Mouse (Mus musculus): ENCODE results near the gene Gsdma3. TPM values are rescaled to one million over a fixed set of nuclear protein-coding genes. Genes with fewer than 3 reads are reported as not detected.
"Not testable (repeated sequence)": the region's sequence is repeated elsewhere in the genome, so short reads cannot be mapped to it uniquely, and the experiment has no call there.

Gene Gsdma3
- polyA plus RNA-seq, 1 experiment from 2014 or later: not detected

DNA sequence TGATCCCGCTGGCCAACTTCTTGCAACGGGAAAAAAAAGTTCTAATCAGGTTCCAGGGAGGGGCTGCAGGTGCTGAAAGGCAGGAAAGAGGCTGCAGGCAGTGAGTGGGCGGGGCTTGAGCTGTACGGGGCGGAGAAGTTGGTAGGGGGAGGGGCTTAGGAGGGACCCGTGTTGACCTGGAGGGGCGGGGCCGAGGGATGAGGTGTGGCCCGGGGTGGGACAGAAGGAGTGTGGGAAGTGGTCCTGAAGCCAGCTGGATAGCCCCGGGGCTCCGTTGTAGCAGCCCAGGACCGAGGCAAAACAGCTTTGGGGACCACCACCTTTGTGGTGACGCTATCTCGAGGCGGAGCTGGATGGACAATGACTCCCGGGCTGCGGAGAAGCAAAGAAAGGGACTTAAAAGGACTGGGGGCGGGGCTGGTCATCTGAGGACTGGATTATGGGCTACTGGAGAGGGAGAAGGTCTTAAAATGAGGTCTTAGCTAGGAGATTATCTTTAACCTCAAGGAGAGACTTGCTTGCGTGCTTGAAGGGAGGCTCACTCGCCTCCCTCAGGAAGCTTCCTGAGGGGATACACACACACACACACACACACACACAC lies 24.0 kb upstream of the Gsdma3 start:
- WGBS: 3% methylated on average over 20 of the region's 20 CpGs
- H3K9me3 ChIP-seq (ENCODE audit: control insufficient read depth, low read length): no peaks in the 10 kb centered on the region
- no peak overlapping the region for H3K27ac ChIP-seq (ENCODE audit: low read depth, low read length)
- peak; percentile 66 for DNase-seq (ENCODE audit: low spot score)
- no peaks in the 10 kb centered on the region for H3K4me1 ChIP-seq (replicated peaks; ENCODE audit: control insufficient read depth, insufficient read depth, low read length)
- no peaks in the 10 kb centered on the region for H3K36me3 ChIP-seq (ENCODE audit: control insufficient read depth, insufficient read depth, low read length)
- H3K4me2 ChIP-seq (replicated peaks; ENCODE audit: low read depth, low read length): peak overlapping the region; percentile 45
- H3K4me3 ChIP-seq (ENCODE audit: low read depth, low read length): peak overlapping the region; percentile 17; the same call in 1 of the 2 replicates
- H3K9ac ChIP-seq (ENCODE audit: low read depth, low read length): peak overlapping the region; percentile 20
- 0 out of 2 replicates have a peak, but pooled peaks cover 5% of the 10 kb centered on the region for H3K27me3 ChIP-seq (ENCODE audit: control insufficient read depth, insufficient read depth, low read length)
- ATAC-seq (ENCODE audit: low FRiP score): 0 out of 2 replicates have a peak, but pooled peaks have one; percentile 22

GRCm38 (mm10) chr11:98603953-98604352 lies 22.2 kb upstream of the Gsdma3 start:
- no peak overlapping the region for H3K9ac ChIP-seq (ENCODE audit: low read depth, low read length)
- DNase-seq (ENCODE audit: low spot score) (no peak), ATAC-seq (ENCODE audit: low FRiP score) (no peak)
- no peaks in the 10 kb centered on the region for H3K36me3 ChIP-seq (ENCODE audit: control insufficient read depth, insufficient read depth, low read length)
- no peaks in the 10 kb centered on the region for H3K4me1 ChIP-seq (replicated peaks; ENCODE audit: control insufficient read depth, insufficient read depth, low read length)
- no peak overlapping the region for H3K4me2 ChIP-seq (replicated peaks; ENCODE audit: low read depth, low read length)
- no peaks in the 10 kb centered on the region for H3K9me3 ChIP-seq (ENCODE audit: control insufficient read depth, low read length)
- WGBS: 89% methylated on average over 2 of the region's 2 CpGs
- 0 out of 2 replicates have a peak, but pooled peaks cover 4% of the 10 kb centered on the region for H3K27me3 ChIP-seq (ENCODE audit: control insufficient read depth, insufficient read depth, low read length)
- H3K27ac ChIP-seq (ENCODE audit: low read depth, low read length): no peak overlapping the region
- no peak overlapping the region for H3K4me3 ChIP-seq (ENCODE audit: low read depth, low read length)

DNA sequence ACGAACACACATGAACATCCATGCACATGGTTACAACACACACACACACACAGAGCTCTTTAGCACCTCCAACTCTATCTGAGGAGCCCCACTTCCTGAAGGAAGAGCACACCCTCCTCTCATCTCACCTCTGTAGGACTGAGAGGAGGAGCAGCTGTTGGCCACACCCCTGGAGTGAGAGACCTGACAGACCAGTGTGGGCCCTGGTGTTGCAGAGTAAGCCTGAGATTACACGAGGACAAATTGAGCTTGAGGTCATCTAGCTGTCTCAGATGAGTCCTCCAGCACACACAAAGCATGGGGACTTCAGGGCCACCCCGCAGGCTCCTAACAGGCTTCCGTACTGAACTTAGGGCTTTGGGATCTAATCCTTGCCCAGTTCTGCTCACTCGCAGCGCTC lies 21.2 kb upstream of the Gsdma3 start:
- H3K4me1 ChIP-seq (replicated peaks; ENCODE audit: control insufficient read depth, insufficient read depth, low read length); DNase-seq (ENCODE audit: low spot score); H3K36me3 ChIP-seq (ENCODE audit: control insufficient read depth, insufficient read depth, low read length); H3K4me3 ChIP-seq (ENCODE audit: low read depth, low read length); H3K27ac ChIP-seq (ENCODE audit: low read depth, low read length); H3K9ac ChIP-seq (ENCODE audit: low read depth, low read length); H3K27me3 ChIP-seq (ENCODE audit: control insufficient read depth, insufficient read depth, low read length); H3K4me2 ChIP-seq (replicated peaks; ENCODE audit: low read depth, low read length); H3K9me3 ChIP-seq (ENCODE audit: control insufficient read depth, low read length); ATAC-seq (ENCODE audit: low FRiP score): not testable (repeated sequence)
- WGBS: 68% methylated on average over 6 of the region's 6 CpGs

- Histone ChIP-seq H3K27me3 (ENCODE audit: control insufficient read depth, insufficient read depth, low read length) (peaks cover 2% of the 10 kb centered on the region; the same call in 1 of the 2 replicates), H3K9me3 (ENCODE audit: control insufficient read depth, low read length) (no peaks in the 10 kb centered on the region), H3K4me2 (replicated peaks; ENCODE audit: low read depth, low read length) (no peak overlapping the region), H3K27ac (ENCODE audit: low read depth, low read length) (no peak overlapping the region), H3K9ac (ENCODE audit: low read depth, low read length) (no peak overlapping the region), H3K4me3 (ENCODE audit: low read depth, low read length) (no peak overlapping the region), H3K36me3 (ENCODE audit: control insufficient read depth, insufficient read depth, low read length) (no peaks in the 10 kb centered on the region), H3K4me1 (replicated peaks; ENCODE audit: control insufficient read depth, insufficient read depth, low read length) (no peaks in the 10 kb centered on the region)
- DNase-seq (ENCODE audit: low spot score) (peak; percentile 71), ATAC-seq (ENCODE audit: low FRiP score) (no peak)
- WGBS: 11% methylated on average over 3 of the region's 3 CpGs
Measured at GRCm38 (mm10) chr11:98606763-98607162, 19.4 kb upstream of the Gsdma3 start.

- DNase-seq (ENCODE audit: low spot score) (no peak), ATAC-seq (ENCODE audit: low FRiP score) (no peak)
- Histone ChIP-seq H3K27me3 (ENCODE audit: control insufficient read depth, insufficient read depth, low read length) (no peaks in the 10 kb centered on the region), H3K9ac (ENCODE audit: low read depth, low read length) (no peak overlapping the region), H3K9me3 (ENCODE audit: control insufficient read depth, low read length) (no peaks in the 10 kb centered on the region), H3K4me1 (replicated peaks; ENCODE audit: control insufficient read depth, insufficient read depth, low read length) (no peaks in the 10 kb centered on the region), H3K36me3 (ENCODE audit: control insufficient read depth, insufficient read depth, low read length) (no peaks in the 10 kb centered on the region), H3K4me3 (ENCODE audit: low read depth, low read length) (no peak overlapping the region), H3K27ac (ENCODE audit: low read depth, low read length) (no peak overlapping the region), H3K4me2 (replicated peaks; ENCODE audit: low read depth, low read length) (no peak overlapping the region)
- WGBS: 91% methylated on average over 13 of the region's 13 CpGs
Measured at GRCm38 (mm10) chr11:98620791-98621190, 5.4 kb upstream of the Gsdma3 start.

DNA sequence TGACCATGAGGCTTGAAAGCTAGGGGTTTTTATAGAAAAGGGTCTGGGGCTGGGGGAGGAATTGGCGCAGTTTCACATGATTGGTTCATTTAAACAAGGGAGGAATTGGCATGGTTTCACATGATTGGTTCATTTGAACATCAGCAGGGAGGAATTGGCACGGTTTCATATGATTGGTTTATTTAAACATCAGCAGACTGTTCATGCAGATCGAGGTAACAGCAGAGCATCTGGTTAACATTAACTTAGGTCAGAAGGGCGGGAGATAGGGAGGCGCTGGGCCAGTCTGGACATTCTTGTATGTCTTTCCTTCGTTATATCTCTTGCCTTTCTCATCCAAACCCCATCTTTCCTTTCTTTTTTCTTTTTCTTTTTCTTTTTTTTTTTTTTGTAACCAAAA lies 2.2 kb upstream of the Gsdma3 start:
- 84% methylated on average over 6 of the region's 6 CpGs for WGBS
- DNase-seq (ENCODE audit: low spot score): not testable (repeated sequence)

GRCm38 (mm10) chr11:98624381-98624780 lies 1.8 kb upstream of the Gsdma3 start:
- H3K36me3 ChIP-seq (ENCODE audit: control insufficient read depth, insufficient read depth, low read length); H3K4me3 ChIP-seq (ENCODE audit: low read depth, low read length); H3K4me1 ChIP-seq (replicated peaks; ENCODE audit: control insufficient read depth, insufficient read depth, low read length); H3K27me3 ChIP-seq (ENCODE audit: control insufficient read depth, insufficient read depth, low read length); H3K4me2 ChIP-seq (replicated peaks; ENCODE audit: low read depth, low read length); H3K9me3 ChIP-seq (ENCODE audit: control insufficient read depth, low read length); H3K27ac ChIP-seq (ENCODE audit: low read depth, low read length); H3K9ac ChIP-seq (ENCODE audit: low read depth, low read length); DNase-seq (ENCODE audit: low spot score); ATAC-seq (ENCODE audit: low FRiP score): not testable (repeated sequence)
- 87% methylated on average over 2 of the region's 2 CpGs for WGBS

More for the DNA sequence above, 2.2 kb upstream of the Gsdma3 start:
- not testable (repeated sequence) for H3K4me1 ChIP-seq (replicated peaks; ENCODE audit: control insufficient read depth, insufficient read depth, low read length); H3K4me2 ChIP-seq (replicated peaks; ENCODE audit: low read depth, low read length); H3K27ac ChIP-seq (ENCODE audit: low read depth, low read length); H3K9me3 ChIP-seq (ENCODE audit: control insufficient read depth, low read length); H3K27me3 ChIP-seq (ENCODE audit: control insufficient read depth, insufficient read depth, low read length); ATAC-seq (ENCODE audit: low FRiP score); H3K4me3 ChIP-seq (ENCODE audit: low read depth, low read length); H3K9ac ChIP-seq (ENCODE audit: low read depth, low read length); H3K36me3 ChIP-seq (ENCODE audit: control insufficient read depth, insufficient read depth, low read length)

DNA sequence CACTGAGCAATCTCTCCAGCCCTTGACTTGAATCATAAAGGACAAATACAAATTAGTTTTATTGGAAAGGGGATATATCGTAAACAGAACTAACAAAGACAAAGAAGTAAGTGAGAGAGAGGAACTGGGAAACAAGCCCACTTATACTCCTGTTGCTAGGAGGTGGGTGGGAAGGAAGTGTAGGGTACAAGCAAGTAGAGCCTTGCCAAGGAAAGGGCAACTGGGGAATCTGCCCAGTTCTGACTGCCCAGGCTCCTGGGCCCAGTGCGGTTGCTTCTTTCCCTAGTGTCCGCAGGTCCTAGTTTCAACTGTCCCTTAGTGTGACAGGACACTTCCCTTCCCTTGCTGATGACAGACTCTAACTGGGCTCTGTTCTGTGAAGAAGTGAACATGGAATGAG lies 2.5 kb downstream of the Gsdma3 start:
- H3K27me3 ChIP-seq (ENCODE audit: control insufficient read depth, insufficient read depth, low read length): no peaks in the 10 kb centered on the region
- H3K4me3 ChIP-seq (ENCODE audit: low read depth, low read length): no peak overlapping the region
- no peaks in the 10 kb centered on the region for H3K4me1 ChIP-seq (replicated peaks; ENCODE audit: control insufficient read depth, insufficient read depth, low read length)
- no peak for ATAC-seq (ENCODE audit: low FRiP score)
- 90% methylated on average over 3 of the region's 3 CpGs for WGBS
- H3K36me3 ChIP-seq (ENCODE audit: control insufficient read depth, insufficient read depth, low read length): no peaks in the 10 kb centered on the region
- no peak overlapping the region for H3K9ac ChIP-seq (ENCODE audit: low read depth, low read length)
- no peaks in the 10 kb centered on the region for H3K9me3 ChIP-seq (ENCODE audit: control insufficient read depth, low read length)
- DNase-seq (ENCODE audit: low spot score): no peak
- H3K27ac ChIP-seq (ENCODE audit: low read depth, low read length): no peak overlapping the region
- H3K4me2 ChIP-seq (replicated peaks; ENCODE audit: low read depth, low read length): no peak overlapping the region

DNA sequence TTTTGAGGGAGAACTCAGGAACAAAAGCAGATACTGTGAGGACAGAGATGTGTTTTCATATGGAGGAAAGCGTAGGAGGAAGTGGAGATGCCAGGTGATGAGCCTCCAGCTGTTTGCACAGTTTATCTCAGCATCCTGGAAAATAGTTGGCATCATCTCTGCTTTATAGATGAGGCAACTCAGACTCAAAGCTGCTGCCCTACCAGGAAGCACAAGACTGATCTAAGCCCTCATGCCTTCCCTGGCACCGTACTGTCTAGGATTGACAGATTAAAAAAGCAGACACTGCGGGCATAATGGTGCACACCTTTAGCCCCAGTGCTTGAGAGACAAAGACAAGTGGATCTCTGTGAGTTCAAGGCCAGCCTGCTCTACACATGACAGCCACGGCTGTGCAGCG lies 4.5 kb downstream of the Gsdma3 start:
- H3K9me3 ChIP-seq (ENCODE audit: control insufficient read depth, low read length): no peaks in the 10 kb centered on the region
- no peak overlapping the region for H3K9ac ChIP-seq (ENCODE audit: low read depth, low read length)
- no peaks in the 10 kb centered on the region for H3K27me3 ChIP-seq (ENCODE audit: control insufficient read depth, insufficient read depth, low read length)
- no peaks in the 10 kb centered on the region for H3K4me1 ChIP-seq (replicated peaks; ENCODE audit: control insufficient read depth, insufficient read depth, low read length)
- H3K36me3 ChIP-seq (ENCODE audit: control insufficient read depth, insufficient read depth, low read length): no peaks in the 10 kb centered on the region
- DNase-seq (ENCODE audit: low spot score) (no peak), ATAC-seq (ENCODE audit: low FRiP score) (no peak)
- H3K4me2 ChIP-seq (replicated peaks; ENCODE audit: low read depth, low read length): no peak overlapping the region
- no peak overlapping the region for H3K27ac ChIP-seq (ENCODE audit: low read depth, low read length)
- 86% methylated on average over 5 of the region's 5 CpGs for WGBS
- H3K4me3 ChIP-seq (ENCODE audit: low read depth, low read length): no peak overlapping the region

Measured in hindbrain, embryonic 11.5 days (tissue).